Mouse (Mus musculus) adrenal gland, adult 8-10 months (tissue): ENCODE data around the gene Smndc1. TPM values are rescaled to one million over a fixed set of nuclear protein-coding genes. Genes with fewer than 3 reads are reported as not detected.
A peak's percentile ranks its signal among the peaks of the same experiment; 100 is the strongest.

Source experiments
- DNase-seq: peaks from one replicate; pipeline ENCODE4 v3.0.0; 2022
- total RNA-seq, 4 experiments: library from RNA; stranded (reverse); gene quantifications; 2 replicates each; pipeline ENCODE4 v1.2.4; 2022

The Smndc1 gene
- total RNA-seq, 4 experiments from 2014 or later, result 40.5 to 49.4 (median 45.6) TPM

DNA sequence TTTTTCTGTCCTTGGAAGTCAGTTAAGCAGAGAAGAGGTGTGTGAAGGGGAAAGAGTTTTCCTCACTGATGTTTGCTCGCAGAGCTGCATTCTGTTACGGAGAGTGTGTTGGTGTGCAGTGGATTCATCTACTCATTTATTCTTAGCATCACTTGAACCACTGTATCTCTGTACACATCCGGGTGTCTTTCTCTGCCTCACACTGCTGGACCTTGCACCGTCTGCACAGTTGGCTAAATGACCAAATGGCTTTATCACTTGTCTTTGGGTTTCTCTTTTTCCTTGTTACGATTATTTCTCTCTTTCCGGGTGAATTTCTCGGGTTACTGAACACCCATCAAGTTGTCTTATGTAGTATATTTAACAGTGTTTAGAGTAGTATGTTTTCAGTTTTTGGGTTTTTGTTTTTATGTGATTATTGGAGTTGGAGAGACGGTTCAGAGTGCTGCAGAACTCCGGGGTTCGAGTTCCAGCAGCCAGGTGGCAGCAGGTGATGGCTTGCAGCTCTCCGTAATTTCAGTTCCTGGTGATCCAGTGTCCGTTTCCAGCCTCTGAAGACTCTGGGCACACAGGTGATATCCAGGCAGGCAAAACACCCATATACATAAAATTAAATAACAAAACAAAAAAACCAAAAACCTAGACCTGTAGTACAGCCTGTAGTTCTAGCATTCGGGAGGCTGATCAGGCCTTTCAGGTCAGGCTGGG, 47.0 kb downstream of the Smndc1 start:
- DNase-seq, result no peak

DNA sequence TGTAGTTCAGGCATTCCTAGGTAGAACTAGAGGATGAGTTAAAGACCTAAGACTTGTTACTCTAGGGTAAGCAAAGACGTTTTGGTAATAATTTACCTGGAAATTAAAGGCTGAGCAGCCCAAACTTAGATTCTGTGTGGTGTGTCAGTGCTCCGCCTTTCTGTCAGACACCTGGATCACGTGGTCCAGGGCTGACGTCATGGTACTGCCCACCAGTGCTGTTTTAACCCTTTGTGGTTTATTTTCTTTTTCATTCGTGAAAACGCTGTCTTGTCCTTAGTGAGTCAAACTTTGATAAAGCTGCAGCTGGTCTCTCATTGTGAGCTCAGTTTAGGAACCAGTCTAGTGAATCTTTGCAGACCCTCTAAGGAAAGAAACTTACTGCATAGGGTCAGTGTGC, 50.0 kb downstream of the Smndc1 start:
- no peak for DNase-seq

DNA sequence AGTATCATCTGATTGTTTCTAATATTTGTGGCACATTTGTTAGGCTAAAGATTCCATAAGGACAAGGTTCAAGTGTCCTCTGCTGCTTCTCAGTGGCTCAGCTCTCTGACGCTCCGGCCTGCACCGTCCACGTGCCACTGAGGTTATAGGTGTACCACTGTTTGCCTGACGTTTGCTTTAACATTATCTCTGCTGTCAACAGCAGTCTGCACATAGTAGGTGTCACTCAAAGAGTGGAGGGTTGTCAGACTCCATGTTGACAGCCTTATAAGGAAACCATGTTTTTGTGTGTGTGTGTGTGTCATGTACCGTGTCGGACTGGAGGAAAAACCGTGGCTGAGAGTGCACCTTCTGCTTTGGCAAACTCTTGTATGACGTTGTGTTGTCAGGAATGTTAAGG, 55.1 kb downstream of the Smndc1 start:
- DNase-seq, result no peak

DNA sequence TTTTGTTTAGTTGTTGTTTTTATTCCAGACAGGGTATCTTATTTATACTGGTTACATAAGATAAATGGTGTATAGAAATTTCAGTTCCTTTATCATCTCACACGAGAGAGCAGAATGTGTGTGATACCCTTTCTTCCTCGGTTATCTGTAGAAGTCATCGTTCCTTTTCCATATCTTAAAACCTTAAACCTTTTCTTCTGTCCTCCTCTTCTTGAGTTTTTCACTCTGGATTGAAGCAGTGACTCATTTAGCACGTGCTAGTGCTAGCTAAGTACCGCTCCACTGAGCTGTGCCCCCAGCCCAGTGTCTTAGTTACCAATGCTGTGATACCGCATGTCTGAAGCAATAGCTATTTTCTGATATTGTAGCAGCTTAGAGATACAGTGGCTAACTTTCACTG, 56.6 kb downstream of the Smndc1 start:
- no peak for DNase-seq

DNA sequence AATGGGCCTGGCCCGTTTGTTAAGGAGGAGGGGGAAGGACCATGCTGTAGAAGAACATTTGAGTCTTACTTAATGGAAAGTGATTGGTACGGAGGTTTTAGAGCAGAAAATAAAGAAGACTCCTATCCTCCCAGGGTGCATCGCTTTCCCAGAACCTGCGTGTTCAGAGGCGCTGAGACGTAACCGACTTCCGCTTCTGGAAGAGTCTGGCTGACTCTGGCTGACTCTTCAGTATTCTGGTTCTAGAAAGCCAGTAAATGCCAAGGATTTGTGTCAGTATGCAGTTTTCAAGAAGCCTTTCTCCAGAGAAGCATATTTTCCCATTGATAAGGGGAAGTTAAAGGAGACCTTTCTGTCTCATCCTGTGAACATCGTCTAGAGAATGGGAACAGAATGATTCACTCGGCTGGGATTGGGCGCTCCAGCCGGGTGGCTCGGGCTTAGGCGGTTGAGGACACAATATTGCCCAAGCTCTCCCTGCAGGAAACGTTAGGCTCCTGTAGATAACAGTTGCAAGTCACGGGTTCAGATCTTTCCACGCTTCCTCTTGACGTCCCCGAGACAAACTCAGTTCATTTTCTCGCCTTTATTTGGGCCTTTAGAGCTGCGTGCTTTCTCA, 58.4 kb downstream of the Smndc1 start:
- DNase-seq, result no peak

DNA sequence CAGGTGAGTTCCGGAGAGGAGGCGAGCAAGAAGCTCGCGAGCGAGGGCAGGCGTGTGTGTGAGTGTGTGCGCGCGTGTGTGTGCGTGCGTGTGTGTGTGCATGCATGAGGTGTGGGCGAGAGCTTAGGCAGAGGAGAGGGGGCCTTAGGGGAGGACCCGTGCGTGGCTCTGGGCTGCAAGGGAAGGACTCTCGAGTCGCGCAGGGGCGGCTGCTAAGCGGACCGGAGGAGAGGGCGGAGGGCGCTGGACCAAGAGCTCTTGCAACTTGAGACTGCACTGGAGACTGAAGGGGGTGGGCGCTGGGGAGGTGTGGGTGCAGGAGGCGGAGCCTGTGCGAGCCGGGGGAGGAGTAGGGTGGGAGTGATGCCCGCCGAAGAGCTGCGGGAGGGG, 60.4 kb downstream of the Smndc1 start:
- peak; percentile 70 for DNase-seq

Other genes starting within 250 kb of the Smndc1 start
- 10 to 100 TPM; 33.5 to 38.1 (median 34.5) TPM for gene Mxi1, start 80.1 kb downstream of the Smndc1 start, total RNA-seq
- not detected for gene Gm10197, start 18.8 kb downstream of the Smndc1 start, total RNA-seq
- gene Dusp5, start 138.5 kb upstream of the Smndc1 start, total RNA-seq, result 10 to 100 TPM in 1 of 4 experiments, 1 to 10 TPM in 3; 3.9 to 18.8 (median 5.7) TPM
- gene Nutf2-ps1, start 198.5 kb upstream of the Smndc1 start, total RNA-seq, result 10 to 100 TPM; 64.7 to 85.3 (median 72.1) TPM
- gene Smc3, start 209.8 kb upstream of the Smndc1 start, total RNA-seq, result 10 to 100 TPM; 28.7 to 41.8 (median 33.2) TPM